Mouse (Mus musculus) MEL (cell line): ENCODE data around the gene Usp18.

Experiments used
- CHD2 ChIP-seq: IDR thresholded peaks from 2 replicates; pipeline ENCODE4 v1.6.1; 2011; ENCODE audit warnings: low read length, improper control_type of control experiment
- CTCF ChIP-seq, 3 experiments: IDR thresholded peaks in 2 of 3; conservative IDR thresholded peaks in 1 of 3; 2 replicates each; pipeline ENCODE4 v1.5.1; 2011 to 2012; ENCODE audit warnings: low read length in 3 of 3, low read depth in 2 of 3, mild to moderate bottlenecking in 2 of 3, improper control_type of control experiment in 1 of 3, inconsistent platforms in 1 of 3, mixed read lengths in 1 of 3, moderate library complexity in 1 of 3; ENCODE audit not compliant: control insufficient read depth in 1 of 3, insufficient read depth in 1 of 3, poor library complexity in 1 of 3, severe bottlenecking in 1 of 3
- EP300 ChIP-seq, 2 experiments: IDR thresholded peaks; 2 replicates each; pipeline ENCODE4 v1.6.1; 2011; ENCODE audit warnings: improper control_type of control experiment in 2 of 2, low read length in 2 of 2, low read depth in 1 of 2, mild to moderate bottlenecking in 1 of 2
- POLR2AphosphoS2 ChIP-seq: IDR thresholded peaks from 2 replicates; pipeline ENCODE4 v1.6.1; 2011; ENCODE audit warnings: low read length, improper control_type of control experiment
- POLR2AphosphoS5 ChIP-seq: IDR thresholded peaks from 2 replicates; pipeline ENCODE4 v1.6.1; 2012; ENCODE audit warnings: low read depth, borderline replicate concordance, mild to moderate bottlenecking, inconsistent platforms, low read length, moderate library complexity, mixed read lengths
- TCF12 ChIP-seq: IDR thresholded peaks from 2 replicates; pipeline ENCODE4 v1.6.1; 2014; ENCODE audit warnings: low read depth, mild to moderate bottlenecking, inconsistent platforms, low read length, improper control_type of control experiment, moderate library complexity
- ZNF384 ChIP-seq: IDR thresholded peaks from 2 replicates; pipeline ENCODE4 v1.6.1; 2012; ENCODE audit warnings: low read depth, mild to moderate bottlenecking, inconsistent platforms, low read length, improper control_type of control experiment

DNA sequence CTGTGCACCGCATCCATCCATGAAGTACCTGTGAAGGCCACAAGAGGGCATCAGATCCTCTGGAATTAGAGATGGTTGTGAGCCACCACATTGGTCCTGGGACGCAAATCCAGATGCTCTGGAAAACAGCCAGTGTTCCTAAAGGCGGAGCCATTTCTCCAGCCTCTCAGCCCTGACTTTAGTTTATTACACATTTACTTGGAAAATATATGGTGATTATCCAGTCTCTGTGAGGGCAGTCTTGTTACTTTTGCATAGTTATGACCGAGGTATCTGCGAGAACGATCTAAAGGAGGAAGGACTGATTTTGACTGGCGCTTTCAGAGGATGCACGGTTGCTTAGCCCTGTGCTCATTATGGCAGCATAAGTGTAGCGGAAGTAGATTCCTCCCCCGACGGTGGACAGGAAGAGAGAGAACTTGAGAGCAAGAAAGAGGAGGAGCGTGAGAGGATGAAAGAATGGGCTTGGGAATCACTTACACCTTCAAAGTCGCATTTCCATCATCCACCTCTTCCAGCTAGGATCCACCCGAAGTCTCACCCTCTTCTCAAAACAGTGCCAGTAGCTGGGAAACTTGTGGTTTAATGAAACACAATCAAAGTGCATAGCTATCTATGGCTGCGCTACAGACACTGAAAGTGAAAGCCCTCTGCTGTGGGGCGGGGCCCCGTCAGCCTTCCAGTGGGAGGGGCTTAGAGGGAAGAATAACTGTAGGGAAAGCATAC is 26.5 kb downstream of the Usp18 start:
- no peak for TF ChIP-seq EP300 (IDR thresholded peaks at IDR 0.05; ENCODE audit: low read depth in 1 of 2, low read length in 2 of 2)
- TF ChIP-seq POLR2AphosphoS2: no peak
- TF ChIP-seq CTCF (IDR thresholded peaks at IDR 0.05 in 2 of 3, conservative IDR thresholded peaks at IDR 0.05 in 1 of 3; ENCODE audit: control insufficient read depth in 1 of 3, insufficient read depth in 1 of 3, low read depth in 2 of 3, low read length in 3 of 3, poor library complexity in 1 of 3, severe bottlenecking in 1 of 3): peak; percentile 68 to 81 (median 79)
- TF ChIP-seq TCF12: no peak
- no peak for TF ChIP-seq CHD2
- TF ChIP-seq POLR2AphosphoS5: no peak
- no peak for TF ChIP-seq ZNF384
